Mouse (Mus musculus) lung, postnatal 0 days (tissue): ENCODE measurements around the gene Ablim1.

ENCODE experiments used
- CTCF ChIP-seq: IDR thresholded peaks from 2 replicates; pipeline ENCODE4 v1.5.1; 2016; ENCODE audit warnings: antibody characterized with exemption, mild to moderate bottlenecking
- EP300 ChIP-seq: IDR thresholded peaks from 2 replicates; pipeline ENCODE4 v1.6.1; 2016; ENCODE audit warnings: antibody characterized with exemption, mild to moderate bottlenecking, control low read depth

- TF ChIP-seq CTCF (no peak), EP300 (no peak)
These were observed 8.1 kb downstream of the Ablim1 start for GRCm38 (mm10) chr19:57306601-57307000.
